Comparison of ENCODE assay signal across 12 mouse cellular contexts in genomic region chr5:138956427-138956833, GRCm38 (mm10). TPM values are rescaled to one million over a fixed set of nuclear protein-coding genes. Genes with fewer than 3 reads are reported as not detected.
A peak's percentile ranks its signal among the peaks of the same experiment; 100 is the strongest.
DNase-seq lines count a peak whose midpoint lies in the region; ATAC-seq and TF ChIP-seq lines count a peak whose summit lies in the region.
"Had no signal": no experiment of that assay in that cellular context is flagged by ENCODE, and none has a peak within 500 bp of the region (broad histone marks: within the 10 kb centered on the region; RNA-seq: fewer than 3 reads in every experiment).

No protein-coding gene starts in this region.

- no peaks in the 10 kb centered on the region for H3K9me3 ChIP-seq in heart, embryonic 12.5 days (replicated peaks)
- H3K9me3 ChIP-seq in stomach, embryonic 14.5 days (ENCODE audit: control insufficient read depth, low read depth, low read length), result no peaks in the 10 kb centered on the region
- no peaks in the 10 kb centered on the region for H3K9me3 ChIP-seq in stomach, postnatal 0 days (ENCODE audit: control insufficient read depth, low read length)
- no peaks in the 10 kb centered on the region for H3K9me3 ChIP-seq in limb, embryonic 13.5 days
- H3K9me3 ChIP-seq in stomach, embryonic 15.5 days, result no peaks in the 10 kb centered on the region
- H3K9me3 ChIP-seq in hindbrain, embryonic 10.5 days, result no peaks in the 10 kb centered on the region
- H3K9me3 ChIP-seq: forebrain, embryonic 12.5 days; heart, embryonic 15.5 days had no signal

- intact Hi-C loops in heart, postnatal 25 days (cut with DNase I), result no loop called here

- no peak overlapping the region for H3K4me2 ChIP-seq in heart, embryonic 12.5 days
- no peak overlapping the region for H3K4me2 ChIP-seq in stomach, embryonic 14.5 days (replicated peaks; ENCODE audit: low read depth, low read length)
- no peak overlapping the region for H3K4me2 ChIP-seq in stomach, postnatal 0 days (replicated peaks; ENCODE audit: low read depth)
- H3K4me2 ChIP-seq in limb, embryonic 13.5 days (replicated peaks), result no peak overlapping the region
- no peak overlapping the region for H3K4me2 ChIP-seq in stomach, embryonic 15.5 days
- H3K4me2 ChIP-seq: forebrain, embryonic 12.5 days; heart, embryonic 15.5 days had no signal

- no peaks in the 10 kb centered on the region for H3K27me3 ChIP-seq in heart, embryonic 12.5 days (replicated peaks)
- no peaks in the 10 kb centered on the region for H3K27me3 ChIP-seq in stomach, embryonic 14.5 days (ENCODE audit: control insufficient read depth, insufficient read depth, low read length)
- no peaks in the 10 kb centered on the region for H3K27me3 ChIP-seq in stomach, postnatal 0 days (ENCODE audit: control insufficient read depth, insufficient read depth, low read length)
- H3K27me3 ChIP-seq in limb, embryonic 13.5 days, result peaks cover 6% of the 10 kb centered on the region; the same call in 1 of the 2 replicates
- H3K27me3 ChIP-seq in stomach, embryonic 15.5 days (replicated peaks), result no peaks in the 10 kb centered on the region
- no peaks in the 10 kb centered on the region for H3K27me3 ChIP-seq in hindbrain, embryonic 10.5 days (ENCODE audit: insufficient read depth, poor library complexity, severe bottlenecking)
- H3K27me3 ChIP-seq: forebrain, embryonic 12.5 days; heart, embryonic 15.5 days had no signal

- no peak overlapping the region for H3K4me3 ChIP-seq in heart, embryonic 12.5 days
- H3K4me3 ChIP-seq in stomach, embryonic 14.5 days (ENCODE audit: low read depth, low read length), result no peak overlapping the region
- H3K4me3 ChIP-seq in stomach, postnatal 0 days (ENCODE audit: low read depth, low read length), result no peak overlapping the region
- no peak overlapping the region for H3K4me3 ChIP-seq in limb, embryonic 13.5 days
- H3K4me3 ChIP-seq in stomach, embryonic 15.5 days (replicated peaks), result no peak overlapping the region
- no peak overlapping the region for H3K4me3 ChIP-seq in hindbrain, embryonic 10.5 days
- H3K4me3 ChIP-seq: forebrain, embryonic 12.5 days; heart, embryonic 15.5 days had no signal

- H3K36me3 ChIP-seq in heart, embryonic 12.5 days, result no peaks in the 10 kb centered on the region
- no peaks in the 10 kb centered on the region for H3K36me3 ChIP-seq in stomach, embryonic 14.5 days (ENCODE audit: control insufficient read depth, insufficient read depth, low read length)
- no peaks in the 10 kb centered on the region for H3K36me3 ChIP-seq in stomach, postnatal 0 days (ENCODE audit: control insufficient read depth, insufficient read depth, low read length)
- H3K36me3 ChIP-seq in limb, embryonic 13.5 days, result no peaks in the 10 kb centered on the region
- H3K36me3 ChIP-seq in stomach, embryonic 15.5 days, result no peaks in the 10 kb centered on the region
- H3K36me3 ChIP-seq in hindbrain, embryonic 10.5 days, result no peaks in the 10 kb centered on the region
- H3K36me3 ChIP-seq: forebrain, embryonic 12.5 days; heart, embryonic 15.5 days had no signal

- no peak for TF ChIP-seq CTCF in stomach, postnatal 0 days (IDR thresholded peaks at IDR 0.05; ENCODE audit: low read depth)

- H3K9ac ChIP-seq in heart, embryonic 12.5 days, result no peak overlapping the region
- no peak overlapping the region for H3K9ac ChIP-seq in stomach, embryonic 14.5 days (replicated peaks; ENCODE audit: low read depth, low read length)
- no peak overlapping the region for H3K9ac ChIP-seq in stomach, postnatal 0 days (ENCODE audit: low read length)
- no peak overlapping the region for H3K9ac ChIP-seq in limb, embryonic 13.5 days
- no peak overlapping the region for H3K9ac ChIP-seq in stomach, embryonic 15.5 days
- H3K9ac ChIP-seq: forebrain, embryonic 12.5 days; heart, embryonic 15.5 days had no signal

- no peak for TF ChIP-seq EP300 in stomach, postnatal 0 days (optimal IDR thresholded peaks at IDR 0.05)

- peaks cover 20% of the 10 kb centered on the region for H3K4me1 ChIP-seq in heart, embryonic 12.5 days (replicated peaks)
- H3K4me1 ChIP-seq in stomach, embryonic 14.5 days (ENCODE audit: control insufficient read depth, insufficient read depth, low read length), result peaks cover 24% of the 10 kb centered on the region
- H3K4me1 ChIP-seq in stomach, postnatal 0 days (replicated peaks; ENCODE audit: control insufficient read depth, insufficient read depth), result no peaks in the 10 kb centered on the region
- H3K4me1 ChIP-seq in limb, embryonic 13.5 days, result peaks cover 33% of the 10 kb centered on the region
- peaks cover 18% of the 10 kb centered on the region for H3K4me1 ChIP-seq in stomach, embryonic 15.5 days
- H3K4me1 ChIP-seq in hindbrain, embryonic 10.5 days (replicated peaks), result peaks cover 29% of the 10 kb centered on the region
- H3K4me1 ChIP-seq: forebrain, embryonic 12.5 days had no signal

- 42% methylated on average over 10 of the region's 10 CpGs for WGBS in heart, embryonic 12.5 days
- 19% methylated on average over 10 of the region's 10 CpGs for WGBS in stomach, embryonic 14.5 days
- 24% methylated on average over 10 of the region's 10 CpGs for WGBS in stomach, postnatal 0 days
- 21% methylated on average over 10 of the region's 10 CpGs for WGBS in limb, embryonic 13.5 days
- 29% methylated on average over 10 of the region's 10 CpGs for WGBS in stomach, embryonic 15.5 days
- 66% methylated on average over 10 of the region's 10 CpGs for WGBS in hindbrain, embryonic 10.5 days

- DNase-seq in heart, postnatal 25 days (ENCODE audit: low spot score), result no peak
- DNase-seq in stomach, postnatal 0 days (ENCODE audit: low spot score), result no peak
- no peak for DNase-seq in cerebellum, postnatal 10 days
- no peak for DNase-seq in hindbrain, embryonic 10.5 days (ENCODE audit: low spot score)
- DNase-seq: cerebellum, postnatal 14 days; thymus, adult 18-20 months had no signal

- H3K27ac ChIP-seq in heart, embryonic 12.5 days (ENCODE audit: poor library complexity, severe bottlenecking), result no peak overlapping the region
- peak overlapping the region; percentile 52; the same call in 1 of the 2 replicates for H3K27ac ChIP-seq in stomach, embryonic 14.5 days (ENCODE audit: low read length)
- no peak overlapping the region for H3K27ac ChIP-seq in stomach, postnatal 0 days (replicated peaks)
- peak overlapping the region; percentile 39; the same call in 1 of the 2 replicates for H3K27ac ChIP-seq in limb, embryonic 13.5 days
- H3K27ac ChIP-seq in stomach, embryonic 15.5 days, result peak overlapping the region; percentile 54
- no peak overlapping the region for H3K27ac ChIP-seq in hindbrain, embryonic 10.5 days
- H3K27ac ChIP-seq: forebrain, embryonic 12.5 days; heart, embryonic 15.5 days had no signal

- 0 out of 2 replicates have a peak, but pooled peaks have one; percentile 6 for ATAC-seq in heart, embryonic 12.5 days (ENCODE audit: insufficient number of reproducible peaks, low FRiP score)
- peak; percentile 34; the same call in 1 of the 2 replicates for ATAC-seq in stomach, embryonic 14.5 days (ENCODE audit: insufficient number of reproducible peaks, insufficient read depth, low FRiP score, low read depth)
- ATAC-seq in stomach, postnatal 0 days (ENCODE audit: low FRiP score, low TSS enrichment), result no peak
- ATAC-seq in limb, embryonic 13.5 days (ENCODE audit: low FRiP score, low read depth), result peak; percentile 41; the same call in 1 of the 2 replicates
- ATAC-seq in stomach, embryonic 15.5 days (ENCODE audit: insufficient read depth, low FRiP score, low read depth), result no peak

RNA-seq across cellular contexts. Expression of gene Pdgfa, which starts 40.7 kb away (rescaled TPM):
- polyA plus RNA-seq in heart, embryonic 12.5 days (2016; fragmentation: Nextera tagmentation; extraction: Ambion mirVana), result 34.4 and 37.4 TPM in 2 replicates
- total RNA-seq in heart, postnatal 25 days (2021), result 10 to 100 TPM; 23.3 to 27.2 TPM
- polyA plus RNA-seq in stomach, embryonic 14.5 days (2014; fragmentation: Nextera tagmentation; extraction: Ambion mirVana), result 61.2 and 66.6 TPM in 2 replicates
- polyA plus RNA-seq in stomach, postnatal 0 days (2015; fragmentation: Nextera tagmentation; extraction: Ambion mirVana), result 56.5 and 60.4 TPM in 2 replicates
- polyA plus RNA-seq in limb, embryonic 13.5 days (2015; fragmentation: Nextera tagmentation; extraction: Ambion mirVana), result 47.4 and 52.1 TPM in 2 replicates
- polyA plus RNA-seq in stomach, embryonic 15.5 days (2015; fragmentation: Nextera tagmentation; extraction: Ambion mirVana), result 48.7 and 58.7 TPM in 2 replicates
- polyA plus RNA-seq in hindbrain, embryonic 10.5 days (2016; fragmentation: Nextera tagmentation; extraction: Ambion mirVana), result 10.4 and 12.8 TPM in 2 replicates

Comparison
In these comparisons a context has a peak if more than half of its experiments do, and no peak if none do; other contexts are left out.
1. ATAC-seq: peak in heart, embryonic 12.5 days (single experiment), stomach, embryonic 14.5 days (single experiment) and limb, embryonic 13.5 days (single experiment); none in stomach, postnatal 0 days (single experiment) and stomach, embryonic 15.5 days (single experiment).
2. H3K27ac ChIP-seq: peak in stomach, embryonic 14.5 days (single experiment), limb, embryonic 13.5 days (single experiment) and stomach, embryonic 15.5 days (single experiment); none in heart, embryonic 12.5 days (single experiment), stomach, postnatal 0 days (single experiment) and hindbrain, embryonic 10.5 days (single experiment).